Mouse (Mus musculus): ENCODE results near the gene Slc17a2.

DNA sequence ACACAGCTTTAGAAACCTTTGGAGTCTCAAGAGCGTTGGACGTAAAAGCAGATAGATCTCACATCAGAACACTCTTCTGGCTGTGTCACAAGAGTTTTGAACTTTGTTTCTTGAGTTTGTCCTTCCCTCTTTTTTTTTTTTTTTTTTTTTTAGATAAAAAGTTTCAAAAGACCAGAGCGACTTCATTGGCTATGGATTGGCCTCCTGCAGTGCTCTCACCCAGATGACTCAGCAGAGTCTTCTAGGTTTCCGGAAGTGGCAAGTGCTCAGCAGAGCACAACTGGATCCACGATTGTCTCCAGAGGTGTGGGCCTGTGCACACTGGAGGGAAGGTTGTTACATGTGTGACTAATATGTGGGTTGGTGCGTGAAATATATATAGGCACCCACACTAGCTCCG is 28.5 kb upstream of the Slc17a2 start:
- no peak for TF ChIP-seq CHD2 (IDR thresholded peaks at IDR 0.05; ENCODE audit: low read length)
- no peak for TF ChIP-seq EP300 (IDR thresholded peaks at IDR 0.05; ENCODE audit: low read depth in 1 of 2, low read length in 2 of 2)
- TF ChIP-seq CTCF (IDR thresholded peaks at IDR 0.05 in 2 of 3, conservative IDR thresholded peaks at IDR 0.05 in 1 of 3; ENCODE audit: control insufficient read depth in 1 of 3, insufficient read depth in 1 of 3, low read depth in 2 of 3, low read length in 3 of 3, poor library complexity in 1 of 3, severe bottlenecking in 1 of 3), result no peak

Measured in MEL (cell line).